Mouse (Mus musculus): Measurements from ENCODE around the gene Rpl12.

The Rpl12 gene

DNA sequence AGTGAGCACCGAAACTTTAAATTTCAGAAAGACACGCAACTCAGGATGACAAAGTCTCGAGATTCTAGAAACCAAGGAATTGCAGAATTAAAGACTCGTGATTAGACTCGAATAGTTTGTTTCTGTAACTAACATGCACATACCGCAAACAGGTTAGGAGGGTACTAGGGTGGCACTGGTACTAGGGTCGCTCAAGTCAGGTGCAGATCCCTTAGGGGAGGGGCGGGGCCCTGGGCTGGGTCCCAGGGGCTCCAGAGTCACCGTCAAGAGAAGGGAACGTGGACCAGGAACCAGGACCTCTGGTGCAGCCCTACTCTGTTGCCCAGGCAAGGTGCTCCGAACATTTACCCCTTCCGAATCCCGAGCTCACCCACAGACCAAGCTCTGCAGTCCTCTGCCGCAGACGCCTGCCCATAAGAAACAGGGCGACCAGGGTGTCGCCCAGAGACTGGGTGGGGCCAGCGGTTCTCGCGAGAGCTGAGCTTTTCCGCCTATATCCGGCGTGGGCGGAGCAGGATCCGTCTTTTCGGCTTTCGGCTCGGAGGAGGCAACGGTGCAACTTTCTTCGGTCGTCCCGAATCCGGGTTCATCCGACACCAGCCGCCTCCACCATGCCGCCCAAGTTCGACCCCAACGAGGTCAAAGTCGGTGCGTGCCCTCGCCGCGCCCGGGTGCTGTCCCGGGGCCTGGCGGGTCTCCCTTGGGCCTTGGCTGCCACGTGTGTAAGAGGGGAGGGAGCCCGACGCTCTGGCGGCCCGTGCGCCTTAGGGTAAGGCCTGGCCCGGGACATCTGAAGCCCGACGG lies at the start of gene Rpl12, which contains the start of gene Lrsam1:
Gene Rpl12, plus strand, starts transcription at position 368 of the 804 bp plus-strand sequence.
Gene Lrsam1, minus strand, starts transcription at position 423 of the 804 bp plus-strand sequence.
- DNase-seq (ENCODE audit: low spot score in 2 of 2), result peak; percentile 95

DNA sequence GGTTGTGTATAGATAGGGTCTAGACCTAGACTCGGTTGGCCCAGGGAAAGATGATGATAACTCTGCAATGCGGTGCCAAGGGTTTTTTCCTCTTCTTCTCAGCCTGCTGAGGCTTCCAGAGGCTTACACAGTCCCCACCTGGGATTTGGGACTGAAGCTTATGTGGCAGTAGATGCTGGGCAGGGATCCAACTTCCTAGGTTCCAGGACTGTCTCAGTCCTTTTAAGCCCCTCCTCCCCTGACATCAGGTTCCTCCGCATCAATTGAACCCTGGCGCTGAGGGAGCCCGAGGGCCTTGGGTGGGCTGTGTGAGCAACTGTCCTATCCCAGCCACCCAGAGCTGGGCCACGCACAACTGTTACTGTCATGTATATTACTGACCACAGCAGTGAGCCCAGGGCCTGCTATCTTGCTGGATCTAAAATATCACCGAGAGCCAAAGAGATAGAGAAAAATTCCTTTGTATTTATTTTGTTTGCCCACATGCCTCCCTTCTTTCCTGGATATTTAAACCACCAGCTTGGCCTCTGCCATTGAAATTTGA lies 49.6 kb upstream of the Rpl12 start:
- DNase-seq (ENCODE audit: low spot score in 2 of 2), result no peak

DNA sequence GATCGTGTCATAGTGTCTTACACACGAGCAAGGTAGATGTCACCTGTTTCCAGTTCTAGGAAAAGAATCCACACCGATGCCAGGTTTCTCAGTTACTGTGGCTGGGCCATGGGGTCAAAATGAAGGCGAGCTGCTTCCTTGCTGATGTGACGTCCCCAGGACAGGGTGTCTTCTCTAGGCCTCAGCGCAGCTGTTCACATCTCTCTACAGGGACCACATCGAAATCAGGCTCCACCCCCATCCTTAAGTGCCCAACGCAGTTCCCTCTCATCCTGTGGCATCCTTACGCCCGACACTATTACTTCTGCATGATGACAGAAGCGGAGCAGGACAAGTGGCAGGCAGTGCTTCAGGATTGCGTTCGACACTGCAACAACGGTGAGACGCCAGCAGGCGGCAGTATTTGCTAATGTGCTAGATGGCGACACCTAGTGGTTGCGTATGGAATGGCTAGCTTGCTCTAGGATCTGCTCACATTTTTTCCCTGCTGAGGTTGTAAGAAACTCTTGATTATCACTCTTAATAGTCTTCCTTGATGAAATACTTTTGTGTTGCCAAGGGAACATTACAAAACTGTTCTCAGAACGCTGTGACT lies 49.1 kb upstream of the Rpl12 start:
- DNase-seq (ENCODE audit: low spot score in 2 of 2), result peak in 1 of 2 experiments; percentile 76

- DNase-seq (ENCODE audit: low spot score in 2 of 2), result no peak
Observed at GRCm38 (mm10) chr2:32914362-32914761, 47.0 kb upstream of the Rpl12 start.

- peak; percentile 81 to 82 for DNase-seq (ENCODE audit: low spot score in 2 of 2)
Observed at GRCm38 (mm10) chr2:32914896-32915295, 46.5 kb upstream of the Rpl12 start.

- DNase-seq (ENCODE audit: low spot score in 2 of 2), result peak; percentile 69 to 77
Observed at GRCm38 (mm10) chr2:32917526-32917925, 43.8 kb upstream of the Rpl12 start.

- DNase-seq (ENCODE audit: low spot score in 2 of 2), result no peak
Observed at GRCm38 (mm10) chr2:32918391-32918790, 43.0 kb upstream of the Rpl12 start.

- DNase-seq (ENCODE audit: low spot score in 2 of 2), result no peak
Observed at GRCm38 (mm10) chr2:32921235-32921634, 40.1 kb upstream of the Rpl12 start.

- DNase-seq (ENCODE audit: low spot score in 2 of 2), result no peak
Observed at GRCm38 (mm10) chr2:32921801-32922380, 39.5 kb upstream of the Rpl12 start.

DNA sequence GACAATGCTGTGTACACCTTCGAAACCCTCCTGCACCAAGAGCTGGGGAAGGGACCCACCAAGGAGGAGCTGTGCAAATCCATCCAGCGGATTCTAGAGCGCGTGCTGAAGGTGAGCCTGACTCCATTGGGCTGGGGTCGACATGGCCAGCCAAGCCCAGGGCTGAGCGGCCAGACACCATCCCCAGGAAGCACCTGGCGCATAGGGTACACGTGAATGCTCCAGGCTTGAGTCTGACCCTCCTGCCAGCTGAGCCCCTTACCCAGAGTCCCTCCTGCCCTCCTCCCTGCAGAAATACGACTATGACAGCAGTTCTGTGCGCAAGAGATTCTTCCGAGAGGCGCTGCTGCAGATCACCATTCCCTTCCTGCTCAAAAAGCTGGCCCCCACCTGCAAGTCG lies 38.8 kb upstream of the Rpl12 start:
- no peak for DNase-seq (ENCODE audit: low spot score in 2 of 2)

DNA sequence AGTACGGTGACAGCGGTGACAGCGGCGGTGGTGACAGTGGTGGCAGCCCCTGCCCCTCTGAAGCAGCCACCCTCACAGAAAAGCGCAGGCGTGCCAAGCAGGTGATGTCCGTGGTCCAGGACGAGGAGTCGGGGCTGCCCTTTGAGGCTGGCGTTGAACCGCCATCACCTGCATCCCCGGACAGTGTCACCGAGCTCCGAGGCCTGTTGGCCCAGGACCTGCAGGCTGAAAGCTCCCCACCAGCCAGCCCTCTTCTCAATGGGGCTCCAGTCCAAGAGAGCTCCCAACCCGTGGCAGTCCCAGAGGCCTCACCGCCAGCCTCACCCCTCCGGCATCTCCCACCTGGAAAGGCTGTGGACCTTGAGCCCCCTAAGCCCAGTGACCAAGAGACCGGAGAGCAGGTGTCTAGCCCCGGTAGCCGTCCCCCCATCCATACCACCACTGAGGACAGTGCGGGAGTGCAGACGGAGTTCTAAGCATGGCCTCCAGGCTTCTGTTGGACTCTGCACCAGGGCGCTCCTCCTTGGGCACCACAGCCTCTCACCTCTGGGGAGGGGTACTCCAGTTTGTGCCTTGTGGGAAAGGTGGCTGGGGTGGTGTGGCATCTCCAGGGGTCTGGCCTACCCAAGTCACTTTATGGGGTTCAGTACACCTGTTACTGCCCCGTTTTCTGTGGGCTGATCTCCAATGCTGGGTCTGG lies 37.7 kb upstream of the Rpl12 start:
- no peak for DNase-seq (ENCODE audit: low spot score in 2 of 2)

DNA sequence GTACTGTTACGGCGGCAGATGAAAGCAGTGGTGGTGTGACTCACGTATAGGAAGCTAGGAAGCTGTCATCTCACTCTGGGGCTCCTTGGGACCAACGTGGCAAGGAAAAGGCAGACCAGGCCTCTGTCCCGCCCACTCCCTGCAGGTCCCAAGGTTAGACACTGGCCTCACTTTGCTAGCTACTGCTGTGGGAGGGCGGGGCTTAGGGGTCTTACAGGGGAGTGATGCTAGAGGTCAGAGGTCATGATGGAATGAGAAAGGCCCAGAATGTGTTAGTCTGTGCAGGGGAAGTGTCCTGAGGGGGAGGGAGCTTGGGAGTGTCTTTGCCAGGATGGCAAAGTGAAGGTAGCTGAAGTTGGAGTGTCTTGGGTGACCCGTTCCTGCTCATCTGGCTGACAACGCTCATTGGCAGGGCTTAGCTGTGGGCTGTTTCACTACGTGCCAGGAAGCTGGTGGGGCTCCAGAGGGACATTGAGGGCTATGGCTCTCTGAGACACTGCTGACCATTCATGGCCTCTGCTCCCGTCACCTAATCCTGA lies 37.0 kb upstream of the Rpl12 start:
- DNase-seq (ENCODE audit: low spot score in 2 of 2), result no peak

DNA sequence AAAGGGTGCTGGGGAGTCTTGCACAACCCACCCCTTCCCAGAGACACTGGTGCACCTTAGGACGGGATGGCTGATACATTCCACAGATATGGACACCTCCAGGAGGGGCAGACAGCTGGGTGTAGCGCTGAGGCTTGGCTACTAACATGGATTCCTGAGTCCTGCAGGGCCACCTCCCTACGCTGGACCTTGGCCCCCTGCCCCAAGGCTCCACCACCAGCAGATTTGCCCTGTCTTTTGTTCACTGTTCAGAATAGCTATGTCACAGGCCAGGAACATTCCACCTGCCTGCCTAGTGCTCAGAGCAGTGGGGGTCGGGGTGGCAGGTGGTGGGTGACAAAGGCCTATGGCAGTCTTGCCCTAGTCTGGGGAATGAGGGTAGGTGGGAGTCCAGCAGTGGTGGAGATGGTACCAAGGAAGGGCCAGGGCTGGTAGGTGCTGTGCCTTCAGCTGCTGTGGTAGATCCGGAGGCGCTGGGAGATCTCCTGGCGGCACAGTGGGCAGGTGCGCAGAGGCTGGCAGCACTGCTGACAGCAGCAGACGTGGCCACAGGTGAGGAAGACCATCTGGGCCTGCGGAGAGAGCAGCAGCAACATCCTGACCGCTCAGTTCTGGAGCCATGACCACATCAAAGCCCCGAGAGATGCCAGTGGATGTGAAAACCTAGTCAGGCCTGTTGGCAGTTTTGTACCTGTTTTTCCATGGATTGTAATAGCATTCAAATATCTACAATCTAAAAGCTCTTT lies 34.9 kb upstream of the Rpl12 start:
- DNase-seq (ENCODE audit: low spot score in 2 of 2), result no peak

- no peak for DNase-seq (ENCODE audit: low spot score in 2 of 2)
Observed at GRCm38 (mm10) chr2:32927624-32928234, 33.6 kb upstream of the Rpl12 start.

- peak; percentile 62 to 68 for DNase-seq (ENCODE audit: low spot score in 2 of 2)
Observed at GRCm38 (mm10) chr2:32928235-32928946, 33.0 kb upstream of the Rpl12 start.

DNA sequence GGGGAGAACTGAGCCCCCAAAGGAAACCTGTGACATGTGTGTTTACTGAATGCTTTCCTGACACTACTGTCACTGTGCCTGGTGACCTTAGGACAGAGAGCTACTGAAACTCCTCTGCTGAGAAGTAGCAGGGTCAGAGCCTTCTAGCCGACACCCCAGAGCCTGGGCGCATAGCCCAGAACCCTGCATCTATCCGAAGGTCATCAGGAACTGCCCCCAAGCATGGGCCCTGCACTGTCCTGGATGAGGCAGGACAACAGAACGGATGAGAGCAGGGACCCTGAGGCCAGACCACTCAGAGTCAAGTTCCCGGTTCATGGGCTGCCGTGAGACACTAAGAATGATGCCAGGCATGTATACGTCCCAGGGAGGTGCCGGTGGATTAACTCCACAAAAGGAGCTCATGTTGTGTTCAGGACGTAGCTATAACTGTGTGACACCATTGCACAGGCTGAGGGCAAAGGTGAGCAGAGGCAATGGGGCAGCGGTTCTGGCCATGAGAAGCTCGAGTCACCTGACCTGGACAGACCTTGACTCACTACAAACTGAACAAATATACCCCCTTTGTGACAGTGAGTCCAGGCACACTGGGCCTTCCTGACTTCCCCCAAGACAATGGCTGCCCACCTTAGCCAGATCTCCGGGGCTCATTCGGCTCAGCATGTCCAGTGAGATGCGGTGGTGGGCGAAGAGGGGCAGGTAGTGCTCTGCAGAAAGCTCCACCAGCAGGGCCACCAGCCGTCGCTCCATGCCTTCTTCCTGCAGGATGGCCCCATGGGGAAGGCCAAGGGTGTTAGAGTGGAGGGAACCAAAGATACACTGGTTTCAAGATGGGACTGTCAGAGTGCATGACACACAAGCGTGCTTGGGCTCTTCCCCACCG lies 32.2 kb upstream of the Rpl12 start:
- DNase-seq (ENCODE audit: low spot score in 2 of 2), result no peak

GRCm38 (mm10) chr2:32931730-32932129 lies 29.6 kb upstream of the Rpl12 start:
- DNase-seq (ENCODE audit: low spot score in 2 of 2), result no peak

- DNase-seq (ENCODE audit: low spot score in 2 of 2), result no peak
Observed at GRCm38 (mm10) chr2:32938741-32939140, 22.6 kb upstream of the Rpl12 start.

DNA sequence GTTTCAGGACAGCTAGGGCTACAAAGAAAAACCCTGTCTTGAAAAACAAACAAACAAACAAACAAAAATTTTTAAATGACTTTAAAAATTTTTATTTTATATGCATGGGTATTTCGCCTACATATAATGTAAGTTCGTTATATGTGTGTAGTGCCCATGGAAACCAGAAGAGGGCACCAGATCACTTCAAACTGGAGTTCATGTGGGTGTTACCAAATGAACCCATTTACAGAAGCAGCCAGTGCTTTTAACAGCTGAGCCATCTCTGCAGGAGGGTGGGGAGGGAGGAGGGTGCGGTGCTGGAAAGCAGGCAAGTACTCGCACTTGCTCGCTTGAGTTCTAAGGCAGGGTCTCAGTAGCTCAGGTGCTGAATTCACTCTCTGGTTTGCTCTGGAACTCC lies 21.9 kb upstream of the Rpl12 start:
- peak in 1 of 2 experiments; percentile 35 for DNase-seq (ENCODE audit: low spot score in 2 of 2)

Measured in heart, adult 9 months (tissue).